Mouse (Mus musculus): ENCODE results near the gene Tbx2. TPM values are rescaled to one million over a fixed set of nuclear protein-coding genes. Genes with fewer than 3 reads are reported as not detected.
A peak's percentile ranks its signal among the peaks of the same experiment; 100 is the strongest.

Gene Tbx2
- 26.3 and 28.3 TPM in 2 replicates for total RNA-seq (2021)
- long read RNA-seq, experiment 1, transcript Tbx2-201 (7 exons, 3,626 nt): major isoform, 82 of 101 reads
- long read RNA-seq, experiment 1, partial matches to known transcripts: 17 of 101 reads
- long read RNA-seq, experiment 1, other reads (novel, unspliced or antisense): 2 of 101 reads
- long read RNA-seq, experiment 2, transcript Tbx2-201 (7 exons, 3,626 nt): major isoform, 62 of 74 reads
- long read RNA-seq, experiment 2, partial matches to known transcripts: 6 of 74 reads
- long read RNA-seq, experiment 2, other reads (novel, unspliced or antisense): 6 of 74 reads

DNA sequence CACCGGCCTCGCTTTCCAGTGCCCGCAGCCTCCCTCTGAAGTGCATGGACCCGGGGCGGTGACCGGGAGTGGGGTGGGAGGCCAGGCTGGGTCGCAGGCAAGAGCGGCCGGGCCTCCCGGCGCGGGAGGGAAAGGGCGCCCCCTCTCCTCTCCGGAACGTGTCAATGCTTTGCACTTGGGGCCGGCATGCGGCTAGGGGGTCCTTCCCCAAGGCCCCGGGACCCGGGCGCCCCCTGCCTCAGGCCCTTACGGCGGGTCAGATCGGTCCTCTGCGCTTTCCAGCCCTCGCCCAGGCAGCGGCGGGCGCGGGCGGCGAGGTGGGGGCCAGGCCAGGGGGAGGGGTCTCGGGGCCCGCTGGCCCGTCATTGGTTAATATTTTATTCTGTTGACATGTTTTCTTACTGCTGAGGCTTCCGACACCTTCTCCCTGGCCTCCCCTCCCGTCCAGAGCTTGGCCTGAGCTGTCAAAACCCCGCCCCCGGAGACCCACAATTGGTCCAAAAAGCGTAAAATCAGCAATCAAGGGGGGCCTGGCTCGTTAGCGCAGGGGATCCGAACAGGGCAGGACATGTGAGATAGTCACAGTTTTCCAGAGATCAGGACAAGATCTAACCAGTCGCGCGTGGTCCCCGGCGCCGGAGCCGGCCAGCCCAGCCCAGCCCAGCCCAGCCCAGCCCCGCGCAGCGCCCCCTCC, at the start of gene Tbx2:
Gene Tbx2 (plus strand): TSS at position 321 of the 694 bp plus-strand sequence.
- DNase-seq: peak; percentile 89

- no peak for DNase-seq
Observed at GRCm38 (mm10) chr11:85786113-85786718, 46.1 kb upstream of the Tbx2 start.

DNA sequence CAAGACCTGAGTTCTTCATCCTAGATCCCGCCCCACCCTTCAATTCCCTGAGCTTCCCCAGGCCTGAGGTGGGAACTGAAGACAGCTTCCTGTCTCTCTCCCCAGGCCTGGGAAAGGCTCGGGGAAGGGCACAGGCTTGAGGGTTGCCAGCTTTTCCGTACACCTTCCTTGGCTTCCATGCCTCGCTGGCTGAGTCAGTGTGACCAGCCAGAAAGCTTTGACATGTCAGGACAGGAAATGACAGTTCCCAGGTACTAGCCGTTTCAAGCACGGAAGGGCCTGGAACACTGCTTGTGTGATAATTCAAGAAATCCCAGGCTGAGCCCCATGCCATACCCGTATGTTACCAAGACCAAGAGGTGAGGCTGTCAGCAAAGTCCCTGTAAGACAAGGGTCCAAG, 42.6 kb upstream of the Tbx2 start:
- DNase-seq: no peak

GRCm38 (mm10) chr11:85790267-85790666, 42.1 kb upstream of the Tbx2 start:
- DNase-seq: no peak

GRCm38 (mm10) chr11:85791212-85791611, 41.1 kb upstream of the Tbx2 start:
- no peak for DNase-seq

DNA sequence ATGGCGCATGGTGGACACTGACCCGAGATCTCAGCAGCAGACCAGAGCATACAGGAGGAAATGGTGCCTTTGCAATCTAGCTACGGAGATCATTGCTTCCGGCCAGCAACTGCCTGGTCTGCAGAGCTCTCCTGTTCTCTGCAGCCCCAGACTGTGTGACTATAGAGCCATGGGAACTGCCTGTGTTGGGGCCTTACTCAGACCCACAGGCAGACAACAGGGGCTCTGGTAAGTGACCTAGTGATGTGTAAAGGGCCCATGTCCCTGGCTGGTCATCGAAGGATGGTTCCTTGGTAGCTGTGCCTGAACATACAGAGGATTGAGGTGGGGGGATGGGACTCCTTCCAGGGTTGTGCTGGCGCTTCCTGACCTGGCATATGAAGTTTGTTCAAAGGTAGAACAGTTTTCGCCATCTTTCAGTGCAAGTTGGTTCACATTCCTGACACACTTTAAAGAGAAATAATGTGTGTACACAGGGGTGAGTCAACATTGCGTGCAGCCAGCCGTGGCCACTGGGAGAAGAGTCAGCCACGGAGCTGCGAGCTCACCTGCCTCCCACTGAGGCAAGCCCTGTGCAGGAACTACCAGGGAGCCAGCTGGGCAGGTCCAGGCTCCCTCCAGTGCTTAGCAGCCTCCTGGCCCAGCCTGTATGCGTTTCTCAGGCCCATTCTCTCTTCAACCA, 39.7 kb upstream of the Tbx2 start:
- DNase-seq: no peak

DNA sequence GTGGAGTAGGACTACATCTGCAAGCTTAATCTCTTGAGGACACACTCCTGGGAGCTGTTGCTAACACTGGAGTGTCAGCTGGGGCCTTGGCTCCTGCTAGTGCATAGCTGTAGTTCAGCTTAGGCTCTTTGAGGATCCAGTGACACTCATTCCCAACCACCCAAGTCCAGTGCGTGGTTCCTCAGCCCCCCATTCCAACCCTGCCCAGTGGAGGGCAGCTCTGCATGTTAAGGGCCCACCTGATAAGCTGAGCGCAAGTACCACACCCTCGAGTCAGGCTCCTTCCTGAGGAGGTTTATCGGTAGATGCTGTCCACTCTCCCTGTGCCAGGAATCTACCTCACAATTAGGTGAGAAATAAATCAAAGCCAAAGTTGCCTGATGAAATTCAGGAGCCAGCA, 32.9 kb upstream of the Tbx2 start:
- DNase-seq: no peak

- no peak for DNase-seq
Observed at GRCm38 (mm10) chr11:85799856-85800255, 32.5 kb upstream of the Tbx2 start.

- DNase-seq: no peak
Observed at GRCm38 (mm10) chr11:85800380-85800779, 32.0 kb upstream of the Tbx2 start.

DNA sequence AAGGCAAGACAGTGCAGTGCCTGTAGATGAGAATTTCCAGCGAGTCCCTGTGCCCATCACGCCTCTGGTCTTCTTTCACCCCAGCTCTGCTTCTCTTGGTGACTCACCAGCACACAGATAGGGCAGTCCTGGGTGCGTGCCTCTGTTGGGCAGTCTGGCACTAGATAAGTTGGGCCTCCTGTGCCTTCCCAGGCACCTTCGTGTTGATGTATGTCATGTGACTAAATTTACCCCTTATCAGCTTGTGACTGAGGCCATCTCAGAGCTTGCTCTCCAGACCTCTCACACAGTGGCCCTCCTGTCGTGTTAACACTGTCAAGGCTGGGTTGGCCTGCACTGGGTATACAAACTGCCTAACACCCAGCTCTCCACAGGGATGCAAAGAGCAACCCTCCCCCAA, 28.3 kb upstream of the Tbx2 start:
- no peak for DNase-seq

GRCm38 (mm10) chr11:85805779-85806178, 26.6 kb upstream of the Tbx2 start:
- DNase-seq: no peak

GRCm38 (mm10) chr11:85807353-85807752, 25.0 kb upstream of the Tbx2 start:
- no peak for DNase-seq

DNA sequence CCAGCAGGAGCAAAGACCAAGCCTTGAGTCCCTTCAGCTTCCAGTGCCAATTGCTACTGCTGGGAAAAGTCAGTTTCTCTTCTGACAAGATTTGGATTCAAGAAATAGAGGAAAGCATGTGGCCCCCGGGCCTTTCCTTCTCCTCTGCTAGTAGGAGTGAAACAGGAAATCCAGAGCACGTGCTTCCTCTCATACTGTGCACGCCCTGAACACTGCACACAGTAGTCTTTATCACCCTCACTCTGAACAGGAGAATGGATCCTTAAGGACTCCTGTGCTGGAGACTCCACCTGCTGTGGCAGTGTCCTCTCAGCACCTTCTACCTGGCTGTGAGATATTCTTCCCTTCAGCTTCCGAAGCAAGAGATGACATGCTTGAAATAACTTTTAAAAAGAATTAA, 21.1 kb upstream of the Tbx2 start:
- no peak for DNase-seq

DNA sequence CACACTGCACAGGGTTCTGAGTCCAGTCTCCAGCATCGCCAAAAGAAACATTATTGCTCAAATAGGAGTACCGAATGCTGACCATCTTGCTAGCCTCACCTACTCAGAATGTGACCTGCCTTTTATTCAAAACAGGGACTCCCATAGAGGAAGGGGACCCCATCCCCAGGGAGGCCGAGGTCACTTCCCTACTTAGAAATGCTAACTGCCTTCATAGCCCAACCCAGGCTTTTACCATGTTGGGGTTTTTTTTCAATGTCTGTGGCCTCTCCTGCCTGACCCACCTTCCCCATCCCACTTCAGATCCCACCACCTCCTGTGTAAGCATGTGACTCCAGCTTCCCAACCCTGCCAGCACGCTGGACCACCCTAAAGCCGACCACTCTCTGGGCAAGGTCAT, 20.7 kb upstream of the Tbx2 start:
- DNase-seq: no peak

- DNase-seq: no peak
Observed at GRCm38 (mm10) chr11:85812201-85812966, 20.0 kb upstream of the Tbx2 start.

DNA sequence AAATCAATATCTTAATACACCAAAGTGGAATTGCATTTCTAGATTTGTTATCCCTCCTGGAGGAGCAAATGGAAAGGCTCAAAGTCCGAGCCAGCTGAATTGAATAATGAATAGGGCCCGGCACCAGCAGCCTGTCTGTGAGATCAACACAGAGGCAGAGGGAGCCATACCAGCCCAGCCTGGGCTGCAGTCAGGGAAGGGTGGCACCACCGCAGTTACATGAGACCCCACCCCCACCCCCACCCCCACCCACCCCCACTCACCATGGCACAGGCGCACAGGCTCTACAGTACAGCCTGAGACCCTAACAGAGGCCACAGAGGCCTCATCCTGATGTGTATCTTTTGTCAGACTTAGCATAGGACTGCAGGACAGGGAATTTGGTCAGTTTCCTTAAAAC, 17.7 kb upstream of the Tbx2 start:
- no peak for DNase-seq

GRCm38 (mm10) chr11:85816471-85816870, 15.9 kb upstream of the Tbx2 start:
- DNase-seq: no peak

DNA sequence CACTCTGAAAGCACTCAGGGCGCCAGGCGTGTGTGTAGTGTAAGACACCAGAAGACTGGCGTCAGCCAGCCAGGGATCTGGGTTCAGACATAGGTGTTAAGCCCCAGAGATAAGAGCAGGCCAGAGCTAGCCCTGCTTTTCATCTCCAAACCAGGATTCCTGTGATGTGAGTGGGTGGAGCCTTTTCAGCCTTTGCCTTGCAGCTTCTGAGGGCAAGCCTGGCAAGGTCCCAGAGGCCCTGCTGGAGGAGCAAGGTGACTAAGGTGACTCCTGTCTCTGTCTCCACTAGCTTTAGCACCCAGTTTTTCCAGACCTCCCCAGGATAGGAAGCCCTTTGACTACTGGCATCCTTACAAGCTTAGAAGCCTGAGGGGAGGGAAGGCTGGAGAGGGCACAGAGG, 13.9 kb upstream of the Tbx2 start:
- DNase-seq: peak; percentile 52

DNA sequence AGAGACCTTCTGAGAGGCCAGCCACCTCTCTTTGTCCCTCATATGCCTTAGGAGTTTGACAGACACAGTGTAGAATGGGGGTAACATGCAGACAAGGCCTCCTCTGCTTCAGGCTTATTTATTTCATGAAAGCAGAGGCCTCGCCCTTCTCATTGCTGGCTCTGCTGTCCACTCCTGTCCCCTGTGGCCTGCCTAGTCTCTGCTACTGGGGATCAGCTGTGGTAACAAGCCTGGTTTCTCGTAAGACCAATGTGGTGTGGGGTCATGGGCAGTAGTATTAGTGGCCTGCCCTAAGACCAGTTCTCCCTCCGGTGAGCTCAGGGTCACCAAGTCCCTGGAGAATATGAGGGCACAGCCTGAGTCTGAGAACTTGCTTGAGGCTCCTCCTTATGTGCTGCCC, 11.4 kb upstream of the Tbx2 start:
- DNase-seq: peak; percentile 31

DNA sequence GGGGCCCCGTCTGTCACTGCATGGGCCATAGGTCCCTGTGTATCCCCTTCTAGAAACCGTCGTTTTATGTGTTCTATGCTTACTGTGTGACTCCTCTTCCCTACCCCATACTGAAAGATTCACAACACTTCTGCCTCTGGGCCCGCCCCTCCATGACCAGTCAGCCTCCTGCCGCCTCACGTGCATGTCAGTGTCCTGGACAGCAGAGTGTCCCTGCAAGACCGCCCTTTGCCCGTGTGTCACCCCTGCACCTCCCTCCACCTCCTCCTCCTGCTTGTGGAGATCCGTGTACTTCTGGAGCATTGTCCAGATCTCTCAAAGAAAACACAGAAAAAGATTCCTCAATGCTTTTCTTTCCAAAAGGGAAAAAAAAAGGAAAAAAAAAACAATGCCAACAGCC, 10.7 kb upstream of the Tbx2 start:
- DNase-seq: no peak

- peak; percentile 95 for DNase-seq
Observed at GRCm38 (mm10) chr11:85823181-85823580, 9.2 kb upstream of the Tbx2 start.

- DNase-seq: no peak
Observed at GRCm38 (mm10) chr11:85823794-85824193, 8.6 kb upstream of the Tbx2 start.

Measured in adrenal gland, postnatal 14 days (tissue).